Mouse (Mus musculus) adrenal gland (tissue): ENCODE data around the gene Cntf.

Experiments
- intact Hi-C: fragments of 180-260 bp; cut with DNase I; formaldehyde crosslinking; loops from one replicate; pipeline ENCODE4 v1.15.1; 2025
- long read RNA-seq, 2 experiments: library from polyadenylated mRNA; unstranded; transcript quantifications; one replicate each; pipeline ENCODE4 v2.0.0; 2020; ENCODE audit warnings: borderline replicate concordance in 1 of 2; ENCODE audit not compliant: insufficient replicate concordance in 1 of 2

Gene Cntf
- long read RNA-seq, experiment 1, result 0 reads
- long read RNA-seq, experiment 2, result 0 reads

- intact Hi-C loops, result no loop called here
Observed at GRCm38 (mm10) chr19:12765308-12765707, at the start of gene Cntf. Gene Cntf, minus strand, starts transcription at chr19:12765632.

- intact Hi-C loops, result no loop called here
Observed at GRCm38 (mm10) chr19:12813883-12814282, 48.5 kb upstream of the Cntf start.

GRCm38 (mm10) chr19:12812644-12813364 lies 47.4 kb upstream of the Cntf start:
- intact Hi-C loops, result no loop called here

- intact Hi-C loops, result no loop called here
Observed at GRCm38 (mm10) chr19:12806214-12806613, 40.8 kb upstream of the Cntf start.

- intact Hi-C loops, result no loop called here
Observed at GRCm38 (mm10) chr19:12805730-12806129, 40.3 kb upstream of the Cntf start.

GRCm38 (mm10) chr19:12804237-12804636 lies 38.8 kb upstream of the Cntf start:
- intact Hi-C loops, result loop anchor here (5.0 kb wide), 1 partner anchor 207 kb away; the partner anchor contains the start of gene Gm4952

GRCm38 (mm10) chr19:12802830-12803229 lies 37.4 kb upstream of the Cntf start:
- intact Hi-C loops, result loop anchor here (5.0 kb wide), 1 partner anchor 206 kb away; the partner anchor contains the start of gene Gm4952

- intact Hi-C loops, result loop anchor here (5.0 kb wide), 1 partner anchor 204 kb away; the partner anchor contains the start of gene Gm4952
Observed at GRCm38 (mm10) chr19:12801046-12801445, 35.6 kb upstream of the Cntf start.

- intact Hi-C loops, result loop anchor here (5.0 kb wide), 1 partner anchor 203 kb away; the partner anchor contains the start of gene Gm4952
Observed at GRCm38 (mm10) chr19:12800621-12801020, 35.2 kb upstream of the Cntf start.

GRCm38 (mm10) chr19:12799081-12799480 lies 33.6 kb upstream of the Cntf start:
- intact Hi-C loops, result loop anchor here (5.0 to 10.0 kb wide), 2 partner anchors 77 to 284 kb away; no protein-coding TSS in a partner anchor

- intact Hi-C loops, result loop anchor here (5.0 to 10.0 kb wide), 2 partner anchors 76 to 284 kb away; no protein-coding TSS in a partner anchor
Observed at GRCm38 (mm10) chr19:12798404-12798803, 33.0 kb upstream of the Cntf start.

GRCm38 (mm10) chr19:12797071-12797470 lies 31.6 kb upstream of the Cntf start:
- intact Hi-C loops, result loop anchor here (5.0 to 10.0 kb wide), 2 partner anchors 75 to 282 kb away; no protein-coding TSS in a partner anchor

- intact Hi-C loops, result loop anchor here (5.0 to 10.0 kb wide), 2 partner anchors 74 to 282 kb away; no protein-coding TSS in a partner anchor
Observed at GRCm38 (mm10) chr19:12796328-12796931, 31.0 kb upstream of the Cntf start.

- intact Hi-C loops, result loop anchor here (5.0 to 10.0 kb wide), 2 partner anchors 73 to 281 kb away; no protein-coding TSS in a partner anchor
Observed at GRCm38 (mm10) chr19:12795511-12796327, 30.3 kb upstream of the Cntf start, which contains the start of the genes Zfp91 and Lpxn. Gene Zfp91, minus strand, starts transcription at chr19:12796126. Gene Lpxn, plus strand, starts transcription at chr19:12796193.

- intact Hi-C loops, result loop anchor here (5.0 to 10.0 kb wide), 2 partner anchors 73 to 280 kb away; no protein-coding TSS in a partner anchor
Observed at GRCm38 (mm10) chr19:12795110-12795509, 29.7 kb upstream of the Cntf start.

GRCm38 (mm10) chr19:12794056-12795044 lies 28.9 kb upstream of the Cntf start:
- intact Hi-C loops, result loop anchor here (5.0 to 10.0 kb wide), 2 partner anchors 72 to 280 kb away; no protein-coding TSS in a partner anchor

- intact Hi-C loops, result loop anchor here (10.0 kb wide), 1 partner anchor 278 kb away; no protein-coding TSS in a partner anchor
Observed at GRCm38 (mm10) chr19:12792374-12792773, 26.9 kb upstream of the Cntf start.

GRCm38 (mm10) chr19:12787721-12788120 lies 22.3 kb upstream of the Cntf start:
- intact Hi-C loops, result no loop called here

GRCm38 (mm10) chr19:12786803-12787395 lies 21.5 kb upstream of the Cntf start:
- intact Hi-C loops, result no loop called here
